Mouse (Mus musculus): ENCODE measurements around the gene Olfr1487. TPM values are rescaled to one million over a fixed set of nuclear protein-coding genes. Genes with fewer than 3 reads are reported as not detected.

Gene Olfr1487
- not detected for polyA plus RNA-seq (2015; fragmentation: Illumina TruSeq; extraction: RNeasy Lipid Tissue Mini Kit (QIAGEN cat#74804); ENCODE audit: low read depth, low replicate concordance)

GRCm38 (mm10) chr19:13617075-13617474 is at the start of gene Olfr1487:
TSS of gene Olfr1487 (plus strand) at chr19:13617375.

GRCm38 (mm10) chr19:13583211-13583610 is 34.0 kb upstream of the Olfr1487 start, which contains the start of gene Olfr1484:
TSS of gene Olfr1484 (plus strand) at chr19:13583511.

GRCm38 (mm10) chr19:13631321-13631720 is 14.1 kb downstream of the Olfr1487 start, which contains the start of gene Olfr1489:
TSS of gene Olfr1489 (plus strand) at chr19:13631621.

DNA sequence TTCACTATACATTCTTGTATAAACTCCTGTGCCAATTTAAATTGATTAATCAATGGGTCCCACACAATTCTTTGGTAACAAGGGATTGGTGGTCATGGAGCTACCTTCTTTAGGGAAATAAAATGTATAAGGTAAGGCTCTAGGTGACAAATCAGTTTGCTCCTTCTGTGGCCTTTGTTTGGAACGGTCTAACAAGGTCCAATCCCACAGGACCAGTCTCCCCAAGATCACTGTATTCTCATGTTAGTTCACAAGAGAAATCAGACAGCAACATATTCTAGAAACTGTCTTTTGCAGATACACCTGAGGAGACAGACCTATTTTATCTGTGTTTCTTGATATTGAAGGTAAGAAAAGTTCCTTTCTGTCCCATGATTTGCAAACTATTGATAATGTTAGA is 33.6 kb downstream of the Olfr1487 start, which contains the start of gene Olfr1490:
TSS of gene Olfr1490 (plus strand) at position 301 of the 400 bp plus-strand sequence.

Other genes with a start within 250 kb of the Olfr1487 start
- gene Olfr1469, start 209.5 kb upstream of the Olfr1487 start, polyA plus RNA-seq (2015; fragmentation: Illumina TruSeq; extraction: RNeasy Lipid Tissue Mini Kit (QIAGEN cat#74804); ENCODE audit: low read depth, low replicate concordance): not detected
- not detected for gene Olfr1471, start 174.0 kb upstream of the Olfr1487 start, polyA plus RNA-seq (2015; fragmentation: Illumina TruSeq; extraction: RNeasy Lipid Tissue Mini Kit (QIAGEN cat#74804); ENCODE audit: low read depth, low replicate concordance)
- gene Olfr1472, start 161.3 kb upstream of the Olfr1487 start, polyA plus RNA-seq (2015; fragmentation: Illumina TruSeq; extraction: RNeasy Lipid Tissue Mini Kit (QIAGEN cat#74804); ENCODE audit: low read depth, low replicate concordance): not detected
- gene Olfr1474, start 147.8 kb upstream of the Olfr1487 start, polyA plus RNA-seq (2015; fragmentation: Illumina TruSeq; extraction: RNeasy Lipid Tissue Mini Kit (QIAGEN cat#74804); ENCODE audit: low read depth, low replicate concordance): not detected
- not detected for gene Olfr1475, start 137.2 kb upstream of the Olfr1487 start, polyA plus RNA-seq (2015; fragmentation: Illumina TruSeq; extraction: RNeasy Lipid Tissue Mini Kit (QIAGEN cat#74804); ENCODE audit: low read depth, low replicate concordance)
- gene Olfr1477, start 116.8 kb upstream of the Olfr1487 start, polyA plus RNA-seq (2015; fragmentation: Illumina TruSeq; extraction: RNeasy Lipid Tissue Mini Kit (QIAGEN cat#74804); ENCODE audit: low read depth, low replicate concordance): not detected
- not detected for gene Olfr1480, start 89.5 kb upstream of the Olfr1487 start, polyA plus RNA-seq (2015; fragmentation: Illumina TruSeq; extraction: RNeasy Lipid Tissue Mini Kit (QIAGEN cat#74804); ENCODE audit: low read depth, low replicate concordance)
- gene Olfr1484, start 33.9 kb upstream of the Olfr1487 start, polyA plus RNA-seq (2015; fragmentation: Illumina TruSeq; extraction: RNeasy Lipid Tissue Mini Kit (QIAGEN cat#74804); ENCODE audit: low read depth, low replicate concordance): not detected
- not detected for gene Olfr1489, start 14.2 kb downstream of the Olfr1487 start, polyA plus RNA-seq (2015; fragmentation: Illumina TruSeq; extraction: RNeasy Lipid Tissue Mini Kit (QIAGEN cat#74804); ENCODE audit: low read depth, low replicate concordance)
- gene Olfr1490, start 33.7 kb downstream of the Olfr1487 start, polyA plus RNA-seq (2015; fragmentation: Illumina TruSeq; extraction: RNeasy Lipid Tissue Mini Kit (QIAGEN cat#74804); ENCODE audit: low read depth, low replicate concordance): not detected
- not detected for gene Olfr1491, start 79.9 kb downstream of the Olfr1487 start, polyA plus RNA-seq (2015; fragmentation: Illumina TruSeq; extraction: RNeasy Lipid Tissue Mini Kit (QIAGEN cat#74804); ENCODE audit: low read depth, low replicate concordance)
- not detected for gene Olfr1493-ps1, start 105.9 kb downstream of the Olfr1487 start, polyA plus RNA-seq (2015; fragmentation: Illumina TruSeq; extraction: RNeasy Lipid Tissue Mini Kit (QIAGEN cat#74804); ENCODE audit: low read depth, low replicate concordance)
- gene Olfr1494, start 122.4 kb downstream of the Olfr1487 start, polyA plus RNA-seq (2015; fragmentation: Illumina TruSeq; extraction: RNeasy Lipid Tissue Mini Kit (QIAGEN cat#74804); ENCODE audit: low read depth, low replicate concordance): not detected
- gene Olfr1495, start 147.2 kb downstream of the Olfr1487 start, polyA plus RNA-seq (2015; fragmentation: Illumina TruSeq; extraction: RNeasy Lipid Tissue Mini Kit (QIAGEN cat#74804); ENCODE audit: low read depth, low replicate concordance): not detected
- gene Olfr1496, start 160.5 kb downstream of the Olfr1487 start, polyA plus RNA-seq (2015; fragmentation: Illumina TruSeq; extraction: RNeasy Lipid Tissue Mini Kit (QIAGEN cat#74804); ENCODE audit: low read depth, low replicate concordance): not detected
- gene Olfr1497, start 180.8 kb downstream of the Olfr1487 start, polyA plus RNA-seq (2015; fragmentation: Illumina TruSeq; extraction: RNeasy Lipid Tissue Mini Kit (QIAGEN cat#74804); ENCODE audit: low read depth, low replicate concordance): not detected
- not detected for gene Olfr1499, start 202.1 kb downstream of the Olfr1487 start, polyA plus RNA-seq (2015; fragmentation: Illumina TruSeq; extraction: RNeasy Lipid Tissue Mini Kit (QIAGEN cat#74804); ENCODE audit: low read depth, low replicate concordance)
- gene Olfr1500, start 213.1 kb downstream of the Olfr1487 start, polyA plus RNA-seq (2015; fragmentation: Illumina TruSeq; extraction: RNeasy Lipid Tissue Mini Kit (QIAGEN cat#74804); ENCODE audit: low read depth, low replicate concordance): not detected
- not detected for gene Olfr1501, start 233.3 kb downstream of the Olfr1487 start, polyA plus RNA-seq (2015; fragmentation: Illumina TruSeq; extraction: RNeasy Lipid Tissue Mini Kit (QIAGEN cat#74804); ENCODE audit: low read depth, low replicate concordance)
- gene Olfr1502, start 244.4 kb downstream of the Olfr1487 start, polyA plus RNA-seq (2015; fragmentation: Illumina TruSeq; extraction: RNeasy Lipid Tissue Mini Kit (QIAGEN cat#74804); ENCODE audit: low read depth, low replicate concordance): not detected